Mouse (Mus musculus) erythroblast, embryonic 14.5 days (primary cell): ENCODE results near the gene C2cd2l. TPM values are rescaled to one million over a fixed set of nuclear protein-coding genes. Genes with fewer than 3 reads are reported as not detected.
A peak's percentile ranks its signal among the peaks of the same experiment; 100 is the strongest.

ENCODE experiments used
- H3K27me3 ChIP-seq: 2 replicates; pipeline ENCODE4 v1.6.1; 2012; ENCODE audit warnings: inconsistent platforms; ENCODE audit not compliant: control insufficient read depth
- H3K36me3 ChIP-seq: 2 replicates; pipeline ENCODE4 v1.6.1; 2012; ENCODE audit warnings: mild to moderate bottlenecking, inconsistent platforms; ENCODE audit not compliant: control insufficient read depth
- H3K4me1 ChIP-seq: 2 replicates; pipeline ENCODE4 v1.6.1; 2012; ENCODE audit warnings: inconsistent platforms; ENCODE audit not compliant: control insufficient read depth
- H3K4me3 ChIP-seq: replicated peaks from 2 replicates; pipeline ENCODE3; 2012; ENCODE audit warnings: moderate library complexity, mild to moderate bottlenecking, inconsistent platforms
- H3K9me3 ChIP-seq: 2 replicates; pipeline ENCODE4 v1.6.1; 2012; ENCODE audit warnings: low read length, inconsistent platforms, mixed read lengths; ENCODE audit not compliant: control insufficient read depth
- GATA1 ChIP-seq: IDR thresholded peaks from 2 replicates; pipeline ENCODE4 v1.6.1; 2012; ENCODE audit warnings: low read length, inconsistent platforms, mixed read lengths
- TAL1 ChIP-seq: IDR thresholded peaks from 3 replicates; pipeline ENCODE4 v1.6.1; 2012; ENCODE audit warnings: low read length, inconsistent platforms, mixed read lengths
- polyA plus RNA-seq: library from polyadenylated mRNA; stranded (reverse); fragments of >175 nt; gene quantifications from 2 replicates; pipeline ENCODE4 v1.2.3, GENCODE M21; 2012

The C2cd2l gene
- polyA plus RNA-seq, 1 experiment: 25.4 TPM

- Histone ChIP-seq H3K9me3 (peaks cover 9% of the 10 kb centered on the region), H3K36me3 (peaks cover 81% of the 10 kb centered on the region), H3K4me3 (peak overlapping the region; percentile 100), H3K4me1 (peaks cover 84% of the 10 kb centered on the region), H3K27me3 (peaks cover 2% of the 10 kb centered on the region; the same call in 1 of the 2 replicates)
- TF ChIP-seq TAL1: no peak
- no peak for TF ChIP-seq GATA1
Measured at GRCm38 (mm10) chr9:44286256-44286850, 33.7 kb downstream of the C2cd2l start.

GRCm38 (mm10) chr9:44283183-44283582 lies 36.9 kb downstream of the C2cd2l start:
- Histone ChIP-seq H3K4me3 (no peak overlapping the region), H3K27me3 (peaks cover 2% of the 10 kb centered on the region; the same call in 1 of the 2 replicates), H3K36me3 (peaks cover 89% of the 10 kb centered on the region), H3K4me1 (peaks cover 74% of the 10 kb centered on the region), H3K9me3 (no peaks in the 10 kb centered on the region)
- no peak for TF ChIP-seq TAL1
- TF ChIP-seq GATA1: no peak

- peaks cover 46% of the 10 kb centered on the region for H3K36me3 ChIP-seq
- no peak overlapping the region for H3K4me3 ChIP-seq
- H3K4me1 ChIP-seq: peaks cover 25% of the 10 kb centered on the region
- TF ChIP-seq TAL1 (no peak), GATA1 (no peak)
- H3K27me3 ChIP-seq: 0 out of 2 replicates have a peak, but pooled peaks cover 3% of the 10 kb centered on the region
- H3K9me3 ChIP-seq: peaks cover 3% of the 10 kb centered on the region; the same call in 1 of the 2 replicates
Measured at GRCm38 (mm10) chr9:44269973-44270372, 50.1 kb downstream of the C2cd2l start.

GRCm38 (mm10) chr9:44269077-44269476 lies 51.0 kb downstream of the C2cd2l start:
- 0 out of 2 replicates have a peak, but pooled peaks cover 3% of the 10 kb centered on the region for H3K27me3 ChIP-seq
- H3K4me3 ChIP-seq: no peak overlapping the region
- TF ChIP-seq GATA1 (no peak), TAL1 (no peak)
- H3K36me3 ChIP-seq: peaks cover 37% of the 10 kb centered on the region
- peaks cover 25% of the 10 kb centered on the region for H3K4me1 ChIP-seq
- peaks cover 3% of the 10 kb centered on the region; the same call in 1 of the 2 replicates for H3K9me3 ChIP-seq

GRCm38 (mm10) chr9:44268432-44268831 lies 51.7 kb downstream of the C2cd2l start, which contains the start of gene Nlrx1:
Nlrx1 (minus strand) TSS chr9:44268599.
- peaks cover 31% of the 10 kb centered on the region for H3K36me3 ChIP-seq
- H3K9me3 ChIP-seq: peaks cover 3% of the 10 kb centered on the region; the same call in 1 of the 2 replicates
- H3K27me3 ChIP-seq: 0 out of 2 replicates have a peak, but pooled peaks cover 3% of the 10 kb centered on the region
- H3K4me3 ChIP-seq: peak within 1 kb of the TSS; percentile 71
- H3K4me1 ChIP-seq: peaks cover 25% of the 10 kb centered on the region
- TF ChIP-seq GATA1 (no peak), TAL1 (no peak)

GRCm38 (mm10) chr9:44268027-44268360 lies 52.1 kb downstream of the C2cd2l start:
- peaks cover 27% of the 10 kb centered on the region for H3K36me3 ChIP-seq
- peaks cover 25% of the 10 kb centered on the region for H3K4me1 ChIP-seq
- TF ChIP-seq GATA1 (no peak), TAL1 (no peak)
- 0 out of 2 replicates have a peak, but pooled peaks cover 3% of the 10 kb centered on the region for H3K27me3 ChIP-seq
- peaks cover 3% of the 10 kb centered on the region; the same call in 1 of the 2 replicates for H3K9me3 ChIP-seq
- H3K4me3 ChIP-seq: peak overlapping the region; percentile 71

- TF ChIP-seq GATA1: no peak
- no peak for TF ChIP-seq TAL1
- H3K9me3 ChIP-seq: peaks cover 3% of the 10 kb centered on the region; the same call in 1 of the 2 replicates
- H3K27me3 ChIP-seq: 0 out of 2 replicates have a peak, but pooled peaks cover 3% of the 10 kb centered on the region
- H3K36me3 ChIP-seq: peaks cover 21% of the 10 kb centered on the region
- peaks cover 23% of the 10 kb centered on the region for H3K4me1 ChIP-seq
- H3K4me3 ChIP-seq: peak overlapping the region; percentile 71
Measured at GRCm38 (mm10) chr9:44267319-44268026, 52.6 kb downstream of the C2cd2l start.

GRCm38 (mm10) chr9:44266478-44267226 lies 53.4 kb downstream of the C2cd2l start:
- H3K4me3 ChIP-seq: no peak overlapping the region

More at GRCm38 (mm10) chr9:44266478-44267226, 53.4 kb downstream of the C2cd2l start:
- H3K27me3 ChIP-seq: 0 out of 2 replicates have a peak, but pooled peaks cover 3% of the 10 kb centered on the region
- TF ChIP-seq TAL1 (no peak), GATA1 (no peak)
- peaks cover 16% of the 10 kb centered on the region for H3K36me3 ChIP-seq
- H3K4me1 ChIP-seq: peaks cover 22% of the 10 kb centered on the region
- peaks cover 3% of the 10 kb centered on the region; the same call in 1 of the 2 replicates for H3K9me3 ChIP-seq
